In genomic region chr9:121616471-121616870, GRCm38 (mm10) we compare ENCODE assay signal across 8 mouse cellular contexts. TPM values are rescaled to one million over a fixed set of nuclear protein-coding genes. Genes with fewer than 3 reads are reported as not detected.
A peak's percentile ranks its signal among the peaks of the same experiment; 100 is the strongest.
DNase-seq lines count a peak whose midpoint lies in the region; ATAC-seq and TF ChIP-seq lines count a peak whose summit lies in the region.

No protein-coding gene starts in this region.

- H3K4me3 ChIP-seq in kidney, embryonic 14.5 days (ENCODE audit: low read length) = no peak overlapping the region
- H3K4me3 ChIP-seq in E14TG2a.4 (replicated peaks; ENCODE audit: low read length) = no peak overlapping the region

- no peak overlapping the region for H3K27ac ChIP-seq in kidney, embryonic 14.5 days (ENCODE audit: low read depth, low read length)

- WGBS in kidney, embryonic 14.5 days = 64% methylated on average over 3 of the region's 3 CpGs

- H3K4me2 ChIP-seq in kidney, embryonic 14.5 days (replicated peaks; ENCODE audit: low read depth, low read length) = no peak overlapping the region

- H3K9me3 ChIP-seq in kidney, embryonic 14.5 days (ENCODE audit: control insufficient read depth, low read length) = no peaks in the 10 kb centered on the region
- H3K9me3 ChIP-seq in E14TG2a.4 (ENCODE audit: low read length) = peaks cover 20% of the 10 kb centered on the region; the same call in 1 of the 2 replicates

- no peak overlapping the region for H3K9ac ChIP-seq in kidney, embryonic 14.5 days (ENCODE audit: low read depth, low read length)

- H3K4me1 ChIP-seq in kidney, embryonic 14.5 days (ENCODE audit: control insufficient read depth, insufficient read depth, low read length) = no peaks in the 10 kb centered on the region
- peaks cover 29% of the 10 kb centered on the region for H3K4me1 ChIP-seq in E14TG2a.4 (replicated peaks; ENCODE audit: low read depth, low read length)

- DNase-seq in adrenal gland, postnatal 10 days = peak; percentile 32
- DNase-seq in adrenal gland, postnatal 4 days (ENCODE audit: low spot score in 2 of 2) = no peak
- DNase-seq in kidney, postnatal 4 days = peak; percentile 50 to 52
- peak; percentile 42 for DNase-seq in lung, postnatal 36 days
- DNase-seq in gastrocnemius, postnatal 14 days = no peak
- DNase-seq in right cerebral cortex, postnatal 4 days = no peak

- intact Hi-C loops in gastrocnemius, postnatal 14 days (cut with DNase I; ENCODE audit: low total_unique reads) = no loop called here

- no peaks in the 10 kb centered on the region for H3K36me3 ChIP-seq in kidney, embryonic 14.5 days (ENCODE audit: control insufficient read depth, insufficient read depth, low read length)
- H3K36me3 ChIP-seq in E14TG2a.4 (ENCODE audit: insufficient read depth, low read length) = no peaks in the 10 kb centered on the region

- peak; percentile 41 for TF ChIP-seq CTCF in E14TG2a.4 (conservative IDR thresholded peaks at IDR 0.05; ENCODE audit: low read length)

- H3K27me3 ChIP-seq in kidney, embryonic 14.5 days (ENCODE audit: control insufficient read depth, insufficient read depth, low read length) = no peaks in the 10 kb centered on the region
- peaks cover 13% of the 10 kb centered on the region for H3K27me3 ChIP-seq in E14TG2a.4 (ENCODE audit: insufficient read depth, low read length)

- ATAC-seq in kidney, embryonic 14.5 days (ENCODE audit: low FRiP score, low TSS enrichment) = no peak

RNA-seq across cellular contexts. Expression of gene Lyzl4, which starts 25.4 kb away (rescaled TPM):
- total RNA-seq in adrenal gland, postnatal 10 days (2021) = under 1 TPM in 1 of 2 experiments, not detected in 1; 0.48 TPM
- total RNA-seq in adrenal gland, postnatal 4 days (2021) = under 1 TPM in 1 of 2 experiments, not detected in 1; 0.31 TPM
- polyA plus RNA-seq in kidney, embryonic 14.5 days (2014; fragmentation: Nextera tagmentation; extraction: Ambion mirVana) = 0.53 TPM in 1 of 2 replicates, not detected in the other
- total RNA-seq in gastrocnemius, postnatal 14 days (2021) = under 1 TPM in 1 of 2 experiments, not detected in 1; 0.45 TPM

RNA-seq across cellular contexts. Expression of gene Vipr1, which starts 26.0 kb away (rescaled TPM):
- 1 to 10 TPM; 2.8 to 5.2 TPM for total RNA-seq in adrenal gland, postnatal 10 days (2021)
- total RNA-seq in adrenal gland, postnatal 4 days (2021) = 1 to 10 TPM in 1 of 2 experiments, under 1 TPM in 1; 0.64 to 1.7 TPM
- polyA plus RNA-seq in kidney, embryonic 14.5 days (2014; fragmentation: Nextera tagmentation; extraction: Ambion mirVana) = 0.47 TPM in 1 of 2 replicates, not detected in the other
- total RNA-seq in gastrocnemius, postnatal 14 days (2021) = 1 to 10 TPM; 1.1 to 1.2 TPM

Comparison
In these comparisons a context has a peak if more than half of its experiments do, and no peak if none do; other contexts are left out.
1. DNase-seq: peak in adrenal gland, postnatal 10 days (single experiment), kidney, postnatal 4 days (2 of 2) and lung, postnatal 36 days (single experiment); none in adrenal gland, postnatal 4 days (0 of 2), gastrocnemius, postnatal 14 days (single experiment) and right cerebral cortex, postnatal 4 days (single experiment).